Mouse (Mus musculus) layer of hippocampus, adult 8-10 months (tissue): Measurements from ENCODE around the gene Map3k4. TPM values are rescaled to one million over a fixed set of nuclear protein-coding genes. Genes with fewer than 3 reads are reported as not detected.
A peak's percentile ranks its signal among the peaks of the same experiment; 100 is the strongest.

Experiments used
- DNase-seq, 2 experiments: peaks; one replicate each; pipeline ENCODE4 v3.0.0; 2022; ENCODE audit warnings: low spot score in 2 of 2
- total RNA-seq, 4 experiments: library from RNA; stranded (reverse); gene quantifications; 2 replicates each; pipeline ENCODE4 v1.2.4; 2022

The Map3k4 gene
- total RNA-seq, result 10 to 100 TPM; 57.9 to 78.8 (median 62.7) TPM

- DNase-seq, result peak; percentile 87 to 92
These were observed at the start of gene Map3k4 for GRCm38 (mm10) chr17:12318663-12319201. Gene Map3k4 (minus strand): TSS chr17:12318796.

- peak; percentile 39 to 61 for DNase-seq
These were observed 48.9 kb upstream of the Map3k4 start for GRCm38 (mm10) chr17:12367373-12367930.

GRCm38 (mm10) chr17:12364426-12364735 lies 45.8 kb upstream of the Map3k4 start:
- DNase-seq, result peak; percentile 57 to 62

GRCm38 (mm10) chr17:12363601-12364425 lies 45.2 kb upstream of the Map3k4 start:
- DNase-seq, result no peak

- DNase-seq, result no peak
These were observed 41.3 kb upstream of the Map3k4 start for GRCm38 (mm10) chr17:12359876-12360275.

GRCm38 (mm10) chr17:12352781-12353180 lies 34.2 kb upstream of the Map3k4 start:
- DNase-seq, result no peak

- DNase-seq, result no peak
These were observed 33.0 kb upstream of the Map3k4 start for GRCm38 (mm10) chr17:12351564-12351963.

- DNase-seq, result no peak
These were observed 28.9 kb upstream of the Map3k4 start for GRCm38 (mm10) chr17:12347462-12347861.

GRCm38 (mm10) chr17:12343702-12344376 lies 25.2 kb upstream of the Map3k4 start:
- no peak for DNase-seq

GRCm38 (mm10) chr17:12337156-12337555 lies 18.6 kb upstream of the Map3k4 start:
- DNase-seq, result no peak

- no peak for DNase-seq
These were observed 17.7 kb upstream of the Map3k4 start for GRCm38 (mm10) chr17:12336073-12336868.

GRCm38 (mm10) chr17:12335115-12335514 lies 16.5 kb upstream of the Map3k4 start:
- no peak for DNase-seq

- DNase-seq, result no peak
These were observed 9.4 kb upstream of the Map3k4 start for GRCm38 (mm10) chr17:12327847-12328518.

GRCm38 (mm10) chr17:12319786-12320185 lies 1.2 kb upstream of the Map3k4 start:
- DNase-seq, result no peak

GRCm38 (mm10) chr17:12317954-12318651 lies 493 bp downstream of the Map3k4 start:
- no peak for DNase-seq

GRCm38 (mm10) chr17:12317607-12317953 lies 1.0 kb downstream of the Map3k4 start:
- DNase-seq, result no peak

GRCm38 (mm10) chr17:12316251-12316650 lies 2.3 kb downstream of the Map3k4 start:
- DNase-seq, result peak; percentile 71 to 72

GRCm38 (mm10) chr17:12312248-12312647 lies 6.3 kb downstream of the Map3k4 start:
- no peak for DNase-seq

GRCm38 (mm10) chr17:12309493-12309892 lies 9.1 kb downstream of the Map3k4 start:
- no peak for DNase-seq

- DNase-seq, result no peak
These were observed 9.5 kb downstream of the Map3k4 start for GRCm38 (mm10) chr17:12309059-12309458.
